Comparison of ENCODE assay signal across 10 mouse cellular contexts in the genomic region with DNA sequence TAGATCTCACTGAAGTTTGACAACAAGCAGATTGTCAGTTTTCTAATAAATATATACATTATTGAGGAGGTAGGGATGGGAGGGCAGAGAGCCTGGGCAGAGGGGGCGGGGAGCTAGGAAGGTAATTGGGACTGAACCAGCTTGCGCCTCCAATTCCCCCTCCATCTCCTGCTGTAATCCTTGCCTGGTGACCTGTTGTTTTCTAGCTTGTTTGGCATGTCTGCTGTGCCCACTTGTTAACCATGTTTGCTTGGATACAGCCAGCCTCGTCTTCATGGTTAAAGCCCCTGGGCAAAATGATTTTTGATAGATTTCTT. TPM values are rescaled to one million over a fixed set of nuclear protein-coding genes. Genes with fewer than 3 reads are reported as not detected.
A peak's percentile ranks its signal among the peaks of the same experiment; 100 is the strongest.
DNase-seq lines count a peak whose midpoint lies in the region; ATAC-seq and TF ChIP-seq lines count a peak whose summit lies in the region.
"Had no signal": no experiment of that assay in that cellular context is flagged by ENCODE, and none has a peak within 500 bp of the region (broad histone marks: within the 10 kb centered on the region; RNA-seq: fewer than 3 reads in every experiment).

No protein-coding gene starts in this region.

- no peaks in the 10 kb centered on the region for H3K9me3 ChIP-seq in intestine, embryonic 14.5 days (ENCODE audit: control insufficient read depth, low read length)
- H3K9me3 ChIP-seq in intestine, postnatal 0 days (ENCODE audit: control insufficient read depth), result no peaks in the 10 kb centered on the region
- H3K9me3 ChIP-seq in forebrain, embryonic 11.5 days (ENCODE audit: control insufficient read depth, low read length), result no peaks in the 10 kb centered on the region
- H3K9me3 ChIP-seq in midbrain, embryonic 11.5 days (ENCODE audit: control insufficient read depth, low read length), result no peaks in the 10 kb centered on the region

- no peaks in the 10 kb centered on the region for H3K36me3 ChIP-seq in intestine, embryonic 14.5 days (ENCODE audit: control insufficient read depth, insufficient read depth, low read length)
- no peaks in the 10 kb centered on the region for H3K36me3 ChIP-seq in intestine, postnatal 0 days (ENCODE audit: control insufficient read depth, insufficient read depth)
- H3K36me3 ChIP-seq in forebrain, embryonic 11.5 days (ENCODE audit: control insufficient read depth, insufficient read depth, low read length), result no peaks in the 10 kb centered on the region
- no peaks in the 10 kb centered on the region for H3K36me3 ChIP-seq in midbrain, embryonic 11.5 days (ENCODE audit: control insufficient read depth, insufficient read depth, low read length)

- H3K4me3 ChIP-seq in intestine, embryonic 14.5 days (ENCODE audit: low read depth, low read length), result peak overlapping the region; percentile 42
- no peak overlapping the region for H3K4me3 ChIP-seq in intestine, postnatal 0 days (ENCODE audit: low read depth, low read length)
- H3K4me3 ChIP-seq in forebrain, embryonic 11.5 days (ENCODE audit: low read depth, low read length), result peak overlapping the region; percentile 44
- H3K4me3 ChIP-seq in midbrain, embryonic 11.5 days (ENCODE audit: low read depth, low read length), result peak overlapping the region; percentile 71

- H3K9ac ChIP-seq in intestine, embryonic 14.5 days (ENCODE audit: low read length), result no peak overlapping the region
- H3K9ac ChIP-seq in intestine, postnatal 0 days (ENCODE audit: low read depth, low read length), result no peak overlapping the region
- H3K9ac ChIP-seq in forebrain, embryonic 11.5 days (ENCODE audit: low read length), result peak overlapping the region; percentile 65
- H3K9ac ChIP-seq in midbrain, embryonic 11.5 days (ENCODE audit: low read length), result peak overlapping the region; percentile 66

- peaks cover 18% of the 10 kb centered on the region; the same call in 1 of the 2 replicates for H3K27me3 ChIP-seq in intestine, embryonic 14.5 days (replicated peaks; ENCODE audit: control insufficient read depth, insufficient read depth, low read length)
- H3K27me3 ChIP-seq in intestine, postnatal 0 days (replicated peaks; ENCODE audit: control insufficient read depth, insufficient read depth, low read length), result peaks cover 11% of the 10 kb centered on the region
- no peaks in the 10 kb centered on the region for H3K27me3 ChIP-seq in forebrain, embryonic 11.5 days (ENCODE audit: control insufficient read depth, insufficient read depth, low read length)
- H3K27me3 ChIP-seq in midbrain, embryonic 11.5 days (ENCODE audit: control insufficient read depth, insufficient read depth, low read length), result no peaks in the 10 kb centered on the region; the same call in 1 of the 2 replicates

- no peak overlapping the region for H3K27ac ChIP-seq in intestine, embryonic 14.5 days (ENCODE audit: low read depth)
- no peak overlapping the region for H3K27ac ChIP-seq in intestine, postnatal 0 days (ENCODE audit: low read depth, low read length)
- H3K27ac ChIP-seq in forebrain, embryonic 11.5 days (ENCODE audit: low read depth, low read length), result no peak overlapping the region
- no peak overlapping the region for H3K27ac ChIP-seq in midbrain, embryonic 11.5 days (ENCODE audit: low read depth, low read length)

- ATAC-seq in intestine, embryonic 14.5 days (replicated peaks; ENCODE audit: low FRiP score, low TSS enrichment, low read depth), result peak; percentile 20; the same call in 1 of the 2 replicates
- ATAC-seq in intestine, postnatal 0 days, result no peak
- peak; percentile 45; the same call in 1 of the 2 replicates for ATAC-seq in forebrain, embryonic 11.5 days (replicated peaks; ENCODE audit: low FRiP score)
- peak; percentile 34; the same call in 1 of the 2 replicates for ATAC-seq in midbrain, embryonic 11.5 days (ENCODE audit: low FRiP score)
- no peak for ATAC-seq in monocyte, adult 5-6 weeks (replicated peaks; ENCODE audit: insufficient number of reproducible peaks, low FRiP score, low TSS enrichment, poor library complexity, severe bottlenecking)

- 18% methylated on average over 3 of the region's 3 CpGs for WGBS in intestine, embryonic 14.5 days
- WGBS in intestine, postnatal 0 days, result 18% methylated on average over 3 of the region's 3 CpGs
- WGBS in forebrain, embryonic 11.5 days, result 3% methylated on average over 3 of the region's 3 CpGs
- WGBS in midbrain, embryonic 11.5 days, result 14% methylated on average over 3 of the region's 3 CpGs

- TF ChIP-seq CTCF in intestine, postnatal 0 days (IDR thresholded peaks at IDR 0.05; ENCODE audit: low read depth), result no peak
- TF ChIP-seq CTCF in brain, embryonic 14.5 days (IDR thresholded peaks at IDR 0.05; ENCODE audit: borderline replicate concordance, extremely low read depth, insufficient read depth, insufficient read length), result no peak

- 0 out of 2 replicates have a peak, but pooled peaks cover 3% of the 10 kb centered on the region for H3K4me1 ChIP-seq in intestine, embryonic 14.5 days (replicated peaks; ENCODE audit: control insufficient read depth, insufficient read depth, low read length)
- H3K4me1 ChIP-seq in intestine, postnatal 0 days (replicated peaks; ENCODE audit: control insufficient read depth, insufficient read depth, low read length), result no peaks in the 10 kb centered on the region
- H3K4me1 ChIP-seq in forebrain, embryonic 11.5 days (replicated peaks; ENCODE audit: control insufficient read depth, insufficient read depth, low read length), result 0 out of 2 replicates have a peak, but pooled peaks cover 2% of the 10 kb centered on the region
- 0 out of 2 replicates have a peak, but pooled peaks cover 3% of the 10 kb centered on the region for H3K4me1 ChIP-seq in midbrain, embryonic 11.5 days (ENCODE audit: control insufficient read depth, insufficient read depth, low read length)

- TF ChIP-seq POLR2A in brain, embryonic 14.5 days (IDR thresholded peaks at IDR 0.05; ENCODE audit: borderline replicate concordance, extremely low read depth, insufficient read depth, insufficient read length, poor library complexity, severe bottlenecking), result no peak

- H3K4me2 ChIP-seq in intestine, embryonic 14.5 days (ENCODE audit: low read length), result peak overlapping the region; percentile 66
- H3K4me2 ChIP-seq in intestine, postnatal 0 days (replicated peaks; ENCODE audit: low read depth), result no peak overlapping the region
- peak overlapping the region; percentile 76 for H3K4me2 ChIP-seq in forebrain, embryonic 11.5 days (ENCODE audit: low read depth, low read length, severe bottlenecking)
- peak overlapping the region; percentile 79 for H3K4me2 ChIP-seq in midbrain, embryonic 11.5 days

- no peak for DNase-seq in intestine, embryonic 14.5 days (ENCODE audit: low spot score)
- DNase-seq in brain, embryonic 14.5 days (ENCODE audit: low read depth), result peak; percentile 49
- no peak for DNase-seq in forebrain, embryonic 11.5 days (ENCODE audit: low spot score)
- DNase-seq in midbrain, embryonic 11.5 days (ENCODE audit: low spot score, missing footprints), result no peak
- DNase-seq in gastrocnemius, adult 18-20 months (ENCODE audit: low spot score), result no peak
- DNase-seq in frontal cortex, postnatal 10 days (ENCODE audit: low spot score in 2 of 2), result no peak

RNA-seq across cellular contexts. Expression of a gene that starts 0.5 kb away (rescaled TPM):
- 0.39 and 0.69 TPM in 2 replicates for polyA plus RNA-seq in intestine, embryonic 14.5 days (2014; fragmentation: Nextera tagmentation; extraction: Ambion mirVana)
- 0.39 and 0.51 TPM in 2 replicates for polyA plus RNA-seq in intestine, postnatal 0 days (2015; fragmentation: Nextera tagmentation; extraction: Ambion mirVana)
- polyA plus RNA-seq in brain, embryonic 14.5 days (2012; rRNA removed), result 5.9 and 8.0 TPM in 2 replicates
- polyA plus RNA-seq in forebrain, embryonic 11.5 days (2014; fragmentation: Nextera tagmentation; extraction: Ambion mirVana), result 0.69 and 0.83 TPM in 2 replicates
- polyA plus RNA-seq in midbrain, embryonic 11.5 days (2014; fragmentation: Nextera tagmentation; extraction: Ambion mirVana), result 0.33 and 0.50 TPM in 2 replicates
- total RNA-seq in gastrocnemius, adult 18-20 months (2021), result under 1 TPM in 1 of 2 experiments, not detected in 1; 0.02 TPM
- total RNA-seq in monocyte, adult 5-6 weeks (2017), result 0.11 TPM in 1 of 3 replicates, not detected in the others
- total RNA-seq: MEL had no signal
- polyA plus RNA-seq: spleen, adult 2 months had no signal

Comparison
In these comparisons a context has a peak if more than half of its experiments do, and no peak if none do; other contexts are left out.
1. ATAC-seq: peak in intestine, embryonic 14.5 days (single experiment), forebrain, embryonic 11.5 days (single experiment) and midbrain, embryonic 11.5 days (single experiment); none in intestine, postnatal 0 days (single experiment) and monocyte, adult 5-6 weeks (single experiment).
2. H3K9ac ChIP-seq: peak in forebrain, embryonic 11.5 days (single experiment) and midbrain, embryonic 11.5 days (single experiment); none in intestine, embryonic 14.5 days (single experiment) and intestine, postnatal 0 days (single experiment).